Mouse (Mus musculus) liver, postnatal 0 days (tissue): ENCODE data around the gene A730009L09Rik.
A peak's percentile ranks its signal among the peaks of the same experiment; 100 is the strongest.

Source experiments
- CTCF ChIP-seq: sonication (generic); IDR thresholded peaks from 2 replicates; pipeline ENCODE4 v1.5.1; 2016; ENCODE audit warnings: antibody characterized with exemption, low read depth
- EP300 ChIP-seq: IDR thresholded peaks from 2 replicates; pipeline ENCODE4 v1.6.1; 2016; ENCODE audit warnings: antibody characterized with exemption, low read depth, mild to moderate bottlenecking

DNA sequence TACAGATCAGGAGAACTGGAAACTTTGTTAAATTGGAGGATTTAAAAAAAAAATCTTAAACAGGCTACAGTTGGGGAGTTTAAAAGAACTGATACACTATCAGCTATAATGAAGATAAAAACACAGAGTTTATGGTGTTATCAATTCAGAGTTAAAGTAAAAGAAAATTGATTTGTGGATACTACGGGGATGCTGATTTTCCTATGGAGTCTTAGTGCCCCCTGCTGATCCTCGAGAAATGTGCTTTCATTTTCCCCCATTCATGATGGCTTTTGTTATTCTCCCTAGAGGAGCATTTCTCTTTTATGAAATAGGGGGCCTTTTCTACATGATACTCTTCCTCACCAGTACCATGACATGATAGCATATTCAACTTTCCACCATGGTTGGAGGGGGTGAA lies 19.5 kb upstream of the A730009L09Rik start:
- peak; percentile 34 for TF ChIP-seq CTCF
- TF ChIP-seq EP300 = no peak
